ENCODE assay signal across 12 mouse cellular contexts in genomic region chr14:118826346-118826745, GRCm38 (mm10).
"Had no signal": no experiment of that assay in that cellular context is flagged by ENCODE, and none has a peak within 500 bp of the region (broad histone marks: within the 10 kb centered on the region; RNA-seq: fewer than 3 reads in every experiment).

No protein-coding gene starts in this region.

- H3K9ac ChIP-seq: limb, embryonic 15.5 days; liver, embryonic 14.5 days; midbrain, embryonic 15.5 days; neural tube, embryonic 13.5 days had no signal

- H3K27ac ChIP-seq: left cerebral cortex, adult 2 months; limb, embryonic 15.5 days; liver, embryonic 14.5 days; midbrain, embryonic 10.5 days; midbrain, embryonic 15.5 days; neural tube, embryonic 13.5 days had no signal

- H3K36me3 ChIP-seq: limb, embryonic 15.5 days; midbrain, embryonic 10.5 days; midbrain, embryonic 15.5 days; neural tube, embryonic 13.5 days had no signal

- H3K27me3 ChIP-seq: limb, embryonic 15.5 days; midbrain, embryonic 15.5 days; neural tube, embryonic 13.5 days had no signal

- ATAC-seq: midbrain, embryonic 15.5 days had no signal

- H3K4me2 ChIP-seq: limb, embryonic 15.5 days; midbrain, embryonic 15.5 days; neural tube, embryonic 13.5 days had no signal

- H3K4me1 ChIP-seq: limb, embryonic 15.5 days; midbrain, embryonic 15.5 days; neural tube, embryonic 13.5 days had no signal

- H3K4me3 ChIP-seq: left cerebral cortex, adult 2 months; limb, embryonic 15.5 days; midbrain, embryonic 10.5 days; midbrain, embryonic 15.5 days; neural tube, embryonic 13.5 days had no signal

- H3K9me3 ChIP-seq: limb, embryonic 15.5 days; midbrain, embryonic 10.5 days; midbrain, embryonic 15.5 days; neural tube, embryonic 13.5 days had no signal

- DNase-seq: kidney, adult 11 months; kidney, postnatal 10 days; kidney, postnatal 4 days; lung, adult 18-20 months; spleen, adult 18-20 months; thymus, postnatal 36 days had no signal
